Comparison of ENCODE assay signal across 28 mouse cellular contexts in the genomic region with DNA sequence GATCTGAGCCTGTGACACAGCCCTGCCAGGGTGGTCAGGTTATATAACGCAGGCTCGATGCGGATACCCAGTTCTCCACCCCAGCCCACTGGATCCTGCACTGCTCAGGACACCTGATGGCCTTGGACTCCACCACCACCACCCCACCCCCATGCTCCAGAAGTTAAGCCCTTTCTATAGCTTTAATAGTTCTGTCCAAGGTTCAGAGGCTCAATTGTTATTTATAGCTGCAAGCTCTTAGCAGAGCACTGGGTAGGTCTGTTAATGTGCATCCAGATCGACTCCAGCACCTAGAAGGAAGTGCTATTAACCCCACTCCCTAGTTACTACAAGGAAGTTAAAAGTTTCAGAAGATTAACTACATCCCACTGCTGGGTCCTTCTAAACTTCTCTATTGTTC. TPM values are rescaled to one million over a fixed set of nuclear protein-coding genes. Genes with fewer than 3 reads are reported as not detected.
A peak's percentile ranks its signal among the peaks of the same experiment; 100 is the strongest.
DNase-seq lines count a peak whose midpoint lies in the region; ATAC-seq and TF ChIP-seq lines count a peak whose summit lies in the region.
"Had no signal": no experiment of that assay in that cellular context is flagged by ENCODE, and none has a peak within 500 bp of the region (broad histone marks: within the 10 kb centered on the region; RNA-seq: fewer than 3 reads in every experiment).

No protein-coding gene starts in this region.

- intact Hi-C loops in heart, postnatal 10 days (cut with DNase I), result no loop called here

- no peak overlapping the region for H3K4me3 ChIP-seq in heart, embryonic 14.5 days (ENCODE audit: control insufficient read depth in 1 of 2, insufficient read depth in 1 of 2, low read depth in 1 of 2, low read length in 2 of 2)
- no peak overlapping the region for H3K4me3 ChIP-seq in kidney, postnatal 0 days (replicated peaks; ENCODE audit: low read depth, low read length)
- no peak overlapping the region for H3K4me3 ChIP-seq in intestine, embryonic 16.5 days (ENCODE audit: low read length)
- H3K4me3 ChIP-seq: forebrain, embryonic 10.5 days; liver, embryonic 13.5 days; midbrain, embryonic 12.5 days; neural tube, embryonic 15.5 days had no signal

- H3K9ac ChIP-seq in heart, embryonic 14.5 days (ENCODE audit: low read length), result no peak overlapping the region
- no peak overlapping the region for H3K9ac ChIP-seq in kidney, postnatal 0 days (ENCODE audit: low read depth, low read length)
- H3K9ac ChIP-seq in intestine, embryonic 16.5 days (ENCODE audit: low read depth, low read length), result no peak overlapping the region
- H3K9ac ChIP-seq: forebrain, postnatal 0 days; hindbrain, embryonic 14.5 days; liver, embryonic 13.5 days; midbrain, embryonic 12.5 days; neural tube, embryonic 15.5 days had no signal

- no peaks in the 10 kb centered on the region for H3K27me3 ChIP-seq in heart, embryonic 14.5 days (ENCODE audit: control insufficient read depth, insufficient read depth, low read length)
- H3K27me3 ChIP-seq in kidney, postnatal 0 days (ENCODE audit: insufficient read depth, low read length), result no peaks in the 10 kb centered on the region
- H3K27me3 ChIP-seq in intestine, embryonic 16.5 days (replicated peaks; ENCODE audit: control insufficient read depth, insufficient read depth, low read length), result no peaks in the 10 kb centered on the region
- H3K27me3 ChIP-seq: CH12.LX; liver, embryonic 13.5 days; midbrain, embryonic 12.5 days; neural tube, embryonic 15.5 days; Patski had no signal

- DNase-seq in heart, postnatal 10 days, result no peak
- no peak for DNase-seq in kidney, postnatal 0 days (ENCODE audit: low spot score)
- DNase-seq in kidney, adult 11 months, result no peak
- DNase-seq in urinary bladder, postnatal 25 days (ENCODE audit: low spot score), result no peak
- DNase-seq in frontal cortex, adult 2 months (ENCODE audit: extremely low spot score in 1 of 2, low spot score in 1 of 2), result no peak
- DNase-seq: adrenal gland, adult 8-10 months; B cell, adult 2 months; cerebellum, adult 18-20 months; cerebellum, postnatal 14 days; forebrain, postnatal 0 days; gastrocnemius, postnatal 36 days; heart, postnatal 36 days; kidney, adult 2 months; layer of hippocampus, adult 9-11 months; liver, embryonic 13.5 days; lung, adult 2 months; lung, postnatal 14 days; right cerebral cortex, adult 18-20 months had no signal

- ATAC-seq in heart, embryonic 14.5 days (ENCODE audit: insufficient number of reproducible peaks, insufficient read depth, low FRiP score, low read depth), result no peak
- ATAC-seq in kidney, postnatal 0 days (replicated peaks; ENCODE audit: low FRiP score, low read depth), result 0 out of 2 replicates have a peak, but pooled peaks have one; percentile 29
- peak; percentile 94 for ATAC-seq in intestine, embryonic 16.5 days
- ATAC-seq: activated CD4-positive, CD25-positive, alpha-beta regulatory T cell, adult 4 months; forebrain, postnatal 0 days; Patski had no signal

- no peak overlapping the region for H3K4me2 ChIP-seq in heart, embryonic 14.5 days (ENCODE audit: low read length)
- H3K4me2 ChIP-seq in kidney, postnatal 0 days (ENCODE audit: low read length), result no peak overlapping the region
- H3K4me2 ChIP-seq in intestine, embryonic 16.5 days (ENCODE audit: low read depth, low read length), result no peak overlapping the region; the same call in 1 of the 2 replicates
- H3K4me2 ChIP-seq: hindbrain, embryonic 14.5 days; liver, embryonic 13.5 days; midbrain, embryonic 12.5 days; neural tube, embryonic 15.5 days had no signal

- H3K9me3 ChIP-seq in heart, embryonic 14.5 days (ENCODE audit: control insufficient read depth, low read length), result no peaks in the 10 kb centered on the region
- no peaks in the 10 kb centered on the region for H3K9me3 ChIP-seq in kidney, postnatal 0 days (replicated peaks; ENCODE audit: low read length)
- H3K9me3 ChIP-seq in intestine, embryonic 16.5 days (ENCODE audit: control insufficient read depth, low read length), result no peaks in the 10 kb centered on the region
- H3K9me3 ChIP-seq: forebrain, embryonic 10.5 days; G1E; liver, embryonic 13.5 days; midbrain, embryonic 12.5 days; neural tube, embryonic 15.5 days had no signal

- peaks cover 8 to 11% of the 10 kb centered on the region in 2 experiments; a peak in 3 of 4 replicates for H3K4me1 ChIP-seq in heart, embryonic 14.5 days (ENCODE audit: control insufficient read depth in 2 of 2, insufficient read depth in 2 of 2, low read length in 2 of 2)
- H3K4me1 ChIP-seq in kidney, postnatal 0 days (replicated peaks; ENCODE audit: insufficient read depth, low read length), result no peaks in the 10 kb centered on the region
- peaks cover 11% of the 10 kb centered on the region for H3K4me1 ChIP-seq in intestine, embryonic 16.5 days (ENCODE audit: control insufficient read depth, insufficient read depth, low read length)
- H3K4me1 ChIP-seq: midbrain, embryonic 12.5 days; neural tube, embryonic 15.5 days had no signal

- no peaks in the 10 kb centered on the region for H3K36me3 ChIP-seq in heart, embryonic 14.5 days (ENCODE audit: control insufficient read depth, insufficient read depth, low read length)
- no peaks in the 10 kb centered on the region for H3K36me3 ChIP-seq in kidney, postnatal 0 days (ENCODE audit: insufficient read depth, low read length)
- no peaks in the 10 kb centered on the region for H3K36me3 ChIP-seq in intestine, embryonic 16.5 days (ENCODE audit: control insufficient read depth, insufficient read depth, low read length)
- H3K36me3 ChIP-seq: forebrain, embryonic 10.5 days; G1E; liver, embryonic 13.5 days; midbrain, embryonic 12.5 days; neural tube, embryonic 15.5 days had no signal

- WGBS in heart, embryonic 14.5 days, result 57% methylated on average over 4 of the region's 4 CpGs
- WGBS in kidney, postnatal 0 days, result 65% methylated on average over 4 of the region's 4 CpGs
- WGBS in intestine, embryonic 16.5 days, result 62% methylated on average over 4 of the region's 4 CpGs

- TF ChIP-seq CTCF in kidney, postnatal 0 days (IDR thresholded peaks at IDR 0.05; ENCODE audit: low read depth), result no peak

- H3K27ac ChIP-seq in heart, embryonic 14.5 days (replicated peaks in 1 of 2; ENCODE audit: control insufficient read depth in 1 of 2, insufficient read depth in 1 of 2, low read depth in 2 of 2, low read length in 2 of 2), result peak overlapping the region; percentile 30 to 49; a peak in 2 of 4 replicates
- H3K27ac ChIP-seq in kidney, postnatal 0 days, result peak overlapping the region; percentile 57
- peak overlapping the region; percentile 88 for H3K27ac ChIP-seq in intestine, embryonic 16.5 days (ENCODE audit: low read length)
- H3K27ac ChIP-seq: forebrain, embryonic 10.5 days; hindbrain, embryonic 14.5 days; liver, embryonic 13.5 days; midbrain, embryonic 12.5 days; neural tube, embryonic 15.5 days had no signal

RNA-seq across cellular contexts. Expression of a gene that starts 11.5 kb away (rescaled TPM):
- 4.3 and 5.8 TPM in 2 replicates for polyA plus RNA-seq in heart, embryonic 14.5 days (2014; fragmentation: Nextera tagmentation; extraction: Ambion mirVana)
- total RNA-seq in heart, postnatal 10 days (2021), result 10 to 100 TPM; 10.4 to 11.9 TPM
- polyA plus RNA-seq in kidney, postnatal 0 days (2015; fragmentation: Nextera tagmentation; extraction: Ambion mirVana), result 1.7 and 1.8 TPM in 2 replicates
- polyA plus RNA-seq in intestine, embryonic 16.5 days (2015; fragmentation: Nextera tagmentation; extraction: Ambion mirVana), result 4.1 and 4.6 TPM in 2 replicates
- polyA plus RNA-seq in frontal cortex, adult 2 months (2012; rRNA removed), result 47.0 and 55.7 TPM in 2 replicates
